Mouse (Mus musculus) CH12.LX (cell line): Measurements from ENCODE around the gene Rnf113a1.

Experiments
- CHD1 ChIP-seq: IDR thresholded peaks from 2 replicates; pipeline ENCODE4 v1.6.1; 2012; ENCODE audit warnings: low read depth, low read length, improper control_type of control experiment, inconsistent platforms
- CTCF ChIP-seq, 2 experiments: IDR thresholded peaks in 1 of 2; conservative IDR thresholded peaks in 1 of 2; 2 replicates each; pipeline ENCODE4 v1.5.1; 2011 to 2012; ENCODE audit warnings: low read depth in 2 of 2, low read length in 2 of 2, improper control_type of control experiment in 1 of 2, inconsistent platforms in 1 of 2, mild to moderate bottlenecking in 1 of 2, moderate library complexity in 1 of 2
- EP300 ChIP-seq: IDR thresholded peaks from 2 replicates; pipeline ENCODE4 v1.6.1; 2011; ENCODE audit warnings: low read length, improper control_type of control experiment
- ETS1 ChIP-seq: conservative IDR thresholded peaks from 2 replicates; pipeline ENCODE4 v1.6.1; 2012; ENCODE audit warnings: low read depth, mild to moderate bottlenecking, inconsistent platforms, low read length, improper control_type of control experiment, moderate library complexity
- HCFC1 ChIP-seq: IDR thresholded peaks from 2 replicates; pipeline ENCODE4 v1.6.1; 2012; ENCODE audit warnings: low read depth, mild to moderate bottlenecking, inconsistent platforms, low read length, improper control_type of control experiment
- MEF2A ChIP-seq: IDR thresholded peaks from 2 replicates; pipeline ENCODE4 v1.6.1; 2014; ENCODE audit warnings: low read depth, mild to moderate bottlenecking, inconsistent platforms, low read length, improper control_type of control experiment, borderline replicate concordance
- NELFE ChIP-seq: IDR thresholded peaks from 2 replicates; pipeline ENCODE4 v1.6.1; 2011; ENCODE audit warnings: low read depth, low read length, improper control_type of control experiment
- POLR2A ChIP-seq: IDR thresholded peaks from 2 replicates; pipeline ENCODE4 v1.6.1; 2011; ENCODE audit warnings: low read depth, mild to moderate bottlenecking, improper control_type of control experiment, low read length
- TCF12 ChIP-seq: IDR thresholded peaks from 2 replicates; pipeline ENCODE4 v1.6.1; 2014; ENCODE audit warnings: low read depth, mild to moderate bottlenecking, inconsistent platforms, low read length, improper control_type of control experiment
- ZNF384 ChIP-seq: IDR thresholded peaks from 2 replicates; pipeline ENCODE4 v1.6.1; 2012; ENCODE audit warnings: low read depth, low read length, improper control_type of control experiment, inconsistent platforms

DNA sequence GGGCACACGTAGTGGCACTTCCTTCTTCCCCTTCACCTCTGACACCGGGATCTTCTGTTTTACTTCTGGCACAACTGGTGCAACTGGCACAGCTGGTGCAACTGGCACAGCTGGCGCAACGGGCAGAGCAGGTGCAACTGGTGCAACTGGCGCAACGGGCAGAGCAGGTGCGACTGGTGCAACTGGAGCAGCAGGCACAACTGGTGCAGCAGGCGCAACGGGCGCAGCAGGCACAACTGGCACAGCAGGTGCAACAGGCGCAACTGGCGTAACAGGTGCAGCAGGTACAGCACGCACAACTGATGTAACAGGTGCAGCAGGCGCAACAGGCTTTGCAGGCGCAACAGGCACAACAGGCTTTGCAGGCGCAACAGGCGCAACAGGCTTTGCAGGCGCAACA is 27.9 kb upstream of the Rnf113a1 start:
- TF ChIP-seq NELFE (no peak), POLR2A (no peak), ZNF384 (no peak), CTCF (conservative IDR thresholded peaks at IDR 0.05 in 1 of 2, IDR thresholded peaks at IDR 0.05 in 1 of 2; ENCODE audit: low read depth in 2 of 2, low read length in 2 of 2) (no peak), HCFC1 (no peak), TCF12 (no peak), CHD1 (no peak), MEF2A (no peak), EP300 (no peak), ETS1 (no peak)
